In the genomic region with DNA sequence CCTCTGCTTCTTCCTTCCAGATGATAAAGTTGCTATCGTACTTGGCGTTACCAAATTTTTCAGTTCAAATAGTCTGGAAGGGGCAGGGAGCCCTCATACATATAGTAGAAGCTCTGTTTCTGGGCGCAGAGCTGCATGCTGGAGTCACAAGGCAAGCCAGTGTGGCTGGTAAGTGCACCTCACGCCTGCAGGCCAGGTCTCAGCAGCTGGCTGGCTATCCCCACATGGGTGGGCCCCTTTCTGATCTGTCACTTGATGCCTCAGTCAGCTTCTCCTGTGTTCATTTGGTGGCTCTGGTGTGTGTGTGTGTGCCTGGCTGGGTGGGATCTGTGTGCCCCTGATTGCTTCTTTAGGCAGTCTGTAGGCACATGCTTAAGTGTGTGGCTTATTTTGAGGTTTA, we compare ENCODE assay signal across 20 mouse cellular contexts. TPM values are rescaled to one million over a fixed set of nuclear protein-coding genes. Genes with fewer than 3 reads are reported as not detected.
DNase-seq lines count a peak whose midpoint lies in the region; ATAC-seq and TF ChIP-seq lines count a peak whose summit lies in the region.
"Had no signal": no experiment of that assay in that cellular context is flagged by ENCODE, and none has a peak within 500 bp of the region (broad histone marks: within the 10 kb centered on the region; RNA-seq: fewer than 3 reads in every experiment).

No protein-coding gene starts in this region.

- TF ChIP-seq CTCF in intestine, postnatal 0 days (IDR thresholded peaks at IDR 0.05; ENCODE audit: low read depth): no peak

- no peaks in the 10 kb centered on the region for H3K27me3 ChIP-seq in intestine, embryonic 16.5 days (replicated peaks; ENCODE audit: control insufficient read depth, insufficient read depth, low read length)
- H3K27me3 ChIP-seq in intestine, postnatal 0 days (replicated peaks; ENCODE audit: control insufficient read depth, insufficient read depth, low read length): no peaks in the 10 kb centered on the region
- H3K27me3 ChIP-seq in embryonic facial prominence, embryonic 14.5 days (replicated peaks; ENCODE audit: control insufficient read depth, insufficient read depth, low read length): no peaks in the 10 kb centered on the region
- H3K27me3 ChIP-seq in hindbrain, embryonic 11.5 days (ENCODE audit: control insufficient read depth, insufficient read depth, low read length): no peaks in the 10 kb centered on the region
- H3K27me3 ChIP-seq: embryonic facial prominence, embryonic 12.5 days; forebrain, embryonic 15.5 days; heart, embryonic 13.5 days; midbrain, embryonic 12.5 days; stomach, embryonic 15.5 days had no signal

- 66% methylated on average over 4 of the region's 4 CpGs for WGBS in intestine, embryonic 16.5 days
- WGBS in intestine, postnatal 0 days: 60% methylated on average over 4 of the region's 4 CpGs
- 44% methylated on average over 4 of the region's 4 CpGs for WGBS in embryonic facial prominence, embryonic 14.5 days
- 76% methylated on average over 4 of the region's 4 CpGs for WGBS in hindbrain, embryonic 11.5 days

- peaks cover 48% of the 10 kb centered on the region for H3K4me1 ChIP-seq in intestine, embryonic 16.5 days (ENCODE audit: control insufficient read depth, insufficient read depth, low read length)
- H3K4me1 ChIP-seq in intestine, postnatal 0 days (replicated peaks; ENCODE audit: control insufficient read depth, insufficient read depth, low read length): peaks cover 31% of the 10 kb centered on the region
- peaks cover 14% of the 10 kb centered on the region for H3K4me1 ChIP-seq in embryonic facial prominence, embryonic 14.5 days (ENCODE audit: control insufficient read depth, insufficient read depth, low read length)
- no peaks in the 10 kb centered on the region for H3K4me1 ChIP-seq in hindbrain, embryonic 11.5 days (replicated peaks; ENCODE audit: control insufficient read depth, insufficient read depth, low read length)
- H3K4me1 ChIP-seq: forebrain, embryonic 15.5 days had no signal

- no peak overlapping the region for H3K4me3 ChIP-seq in intestine, embryonic 16.5 days (ENCODE audit: low read length)
- no peak overlapping the region for H3K4me3 ChIP-seq in intestine, postnatal 0 days (ENCODE audit: low read depth, low read length)
- H3K4me3 ChIP-seq in embryonic facial prominence, embryonic 14.5 days (ENCODE audit: low read depth, low read length): no peak overlapping the region
- H3K4me3 ChIP-seq in hindbrain, embryonic 11.5 days (ENCODE audit: low read depth, low read length): no peak overlapping the region
- H3K4me3 ChIP-seq: embryonic facial prominence, embryonic 12.5 days; forebrain, embryonic 15.5 days; heart, embryonic 13.5 days; midbrain, embryonic 12.5 days; stomach, embryonic 15.5 days had no signal

- H3K9me3 ChIP-seq in intestine, embryonic 16.5 days (ENCODE audit: control insufficient read depth, low read length): no peaks in the 10 kb centered on the region
- no peaks in the 10 kb centered on the region for H3K9me3 ChIP-seq in intestine, postnatal 0 days (ENCODE audit: control insufficient read depth)
- H3K9me3 ChIP-seq in embryonic facial prominence, embryonic 14.5 days (ENCODE audit: control insufficient read depth, low read length): no peaks in the 10 kb centered on the region
- no peaks in the 10 kb centered on the region for H3K9me3 ChIP-seq in hindbrain, embryonic 11.5 days (ENCODE audit: control insufficient read depth, low read length)
- H3K9me3 ChIP-seq: embryonic facial prominence, embryonic 12.5 days; forebrain, embryonic 15.5 days; heart, embryonic 13.5 days; midbrain, embryonic 12.5 days; stomach, embryonic 15.5 days had no signal

- no peak for ATAC-seq in intestine, embryonic 16.5 days
- no peak for ATAC-seq in intestine, postnatal 0 days
- no peak for ATAC-seq in embryonic facial prominence, embryonic 14.5 days (ENCODE audit: low read depth)
- ATAC-seq in megakaryocyte-erythroid progenitor cell, adult 5-6 weeks (replicated peaks; ENCODE audit: low FRiP score, low TSS enrichment, poor library complexity, severe bottlenecking): peak; percentile 48
- no peak for ATAC-seq in hindbrain, embryonic 11.5 days (ENCODE audit: low FRiP score)
- ATAC-seq: forebrain, embryonic 15.5 days; hindbrain, embryonic 16.5 days had no signal

- no peaks in the 10 kb centered on the region for H3K36me3 ChIP-seq in intestine, embryonic 16.5 days (ENCODE audit: control insufficient read depth, insufficient read depth, low read length)
- H3K36me3 ChIP-seq in intestine, postnatal 0 days (ENCODE audit: control insufficient read depth, insufficient read depth): no peaks in the 10 kb centered on the region
- H3K36me3 ChIP-seq in embryonic facial prominence, embryonic 14.5 days (ENCODE audit: control insufficient read depth, insufficient read depth, low read length): no peaks in the 10 kb centered on the region
- no peaks in the 10 kb centered on the region for H3K36me3 ChIP-seq in hindbrain, embryonic 11.5 days (ENCODE audit: control insufficient read depth, insufficient read depth, low read length)
- H3K36me3 ChIP-seq: embryonic facial prominence, embryonic 12.5 days; forebrain, embryonic 15.5 days; heart, embryonic 13.5 days; midbrain, embryonic 12.5 days; stomach, embryonic 15.5 days had no signal

- peak; percentile 55 for DNase-seq in embryonic facial prominence, embryonic 14.5 days (ENCODE audit: low spot score)
- peak; percentile 63 for DNase-seq in thymus, postnatal 4 days
- DNase-seq in hindbrain, embryonic 11.5 days (ENCODE audit: low spot score): no peak
- DNase-seq in retina, embryonic 14.5 days (ENCODE audit: low spot score): no peak
- DNase-seq: adrenal gland, postnatal 36 days; cerebellum, adult 11-12 months; cerebellum, postnatal 14 days; heart, postnatal 36 days; kidney, adult 11 months had no signal

- H3K4me2 ChIP-seq in intestine, embryonic 16.5 days (ENCODE audit: low read depth, low read length): no peak overlapping the region
- H3K4me2 ChIP-seq in intestine, postnatal 0 days (replicated peaks; ENCODE audit: low read depth): no peak overlapping the region
- no peak overlapping the region for H3K4me2 ChIP-seq in embryonic facial prominence, embryonic 14.5 days (ENCODE audit: low read depth, low read length)
- H3K4me2 ChIP-seq in hindbrain, embryonic 11.5 days (replicated peaks; ENCODE audit: low read depth, low read length): no peak overlapping the region
- H3K4me2 ChIP-seq: embryonic facial prominence, embryonic 12.5 days; forebrain, embryonic 15.5 days; heart, embryonic 13.5 days; midbrain, embryonic 12.5 days; stomach, embryonic 15.5 days had no signal

- H3K9ac ChIP-seq in intestine, embryonic 16.5 days (ENCODE audit: low read depth, low read length): no peak overlapping the region
- H3K9ac ChIP-seq in intestine, postnatal 0 days (ENCODE audit: low read depth, low read length): no peak overlapping the region
- H3K9ac ChIP-seq in embryonic facial prominence, embryonic 14.5 days (ENCODE audit: low read depth, low read length): no peak overlapping the region
- no peak overlapping the region for H3K9ac ChIP-seq in hindbrain, embryonic 11.5 days (ENCODE audit: low read depth, low read length)
- H3K9ac ChIP-seq: embryonic facial prominence, embryonic 12.5 days; forebrain, embryonic 15.5 days; heart, embryonic 13.5 days; liver, embryonic 14.5 days; midbrain, embryonic 12.5 days; stomach, embryonic 15.5 days had no signal

- H3K27ac ChIP-seq in intestine, embryonic 16.5 days (ENCODE audit: low read length): peak overlapping the region; percentile 49; the same call in 1 of the 2 replicates
- H3K27ac ChIP-seq in intestine, postnatal 0 days (ENCODE audit: low read depth, low read length): no peak overlapping the region
- no peak overlapping the region for H3K27ac ChIP-seq in embryonic facial prominence, embryonic 14.5 days (replicated peaks; ENCODE audit: low read depth, low read length)
- H3K27ac ChIP-seq in hindbrain, embryonic 11.5 days (ENCODE audit: low read depth, low read length): no peak overlapping the region
- H3K27ac ChIP-seq: embryonic facial prominence, embryonic 12.5 days; forebrain, embryonic 15.5 days; heart, embryonic 13.5 days; kidney, postnatal 0 days; liver, embryonic 14.5 days; midbrain, embryonic 12.5 days; stomach, embryonic 15.5 days had no signal

RNA-seq across cellular contexts. Expression of a gene that starts 12.8 kb away (rescaled TPM):
- 5.9 and 6.0 TPM in 2 replicates for polyA plus RNA-seq in intestine, embryonic 16.5 days (2015; fragmentation: Nextera tagmentation; extraction: Ambion mirVana)
- 4.1 and 4.5 TPM in 2 replicates for polyA plus RNA-seq in intestine, postnatal 0 days (2015; fragmentation: Nextera tagmentation; extraction: Ambion mirVana)
- polyA plus RNA-seq in embryonic facial prominence, embryonic 14.5 days (2014; fragmentation: Nextera tagmentation; extraction: Ambion mirVana): 5.1 and 5.8 TPM in 2 replicates
- total RNA-seq in megakaryocyte-erythroid progenitor cell, adult 5-6 weeks (2014; fragmentation: Nextera tagmentation): 18.9 and 23.8 TPM in 2 replicates
- total RNA-seq in megakaryocyte-erythroid progenitor cell, adult 5-6 weeks (2017): 16.0 and 17.2 TPM in 2 replicates
- polyA plus RNA-seq in hindbrain, embryonic 11.5 days (2014; fragmentation: Nextera tagmentation; extraction: Ambion mirVana): 8.3 and 11.5 TPM in 2 replicates

Comparison
In these comparisons a context has a peak if more than half of its experiments do, and no peak if none do; other contexts are left out.
1. DNase-seq: peak in embryonic facial prominence, embryonic 14.5 days (single experiment) and thymus, postnatal 4 days (single experiment); none in hindbrain, embryonic 11.5 days (single experiment) and retina, embryonic 14.5 days (single experiment).